Mouse (Mus musculus): ENCODE results near the gene Ifi27l2b. TPM values are rescaled to one million over a fixed set of nuclear protein-coding genes. Genes with fewer than 3 reads are reported as not detected.
A peak's percentile ranks its signal among the peaks of the same experiment; 100 is the strongest.
"Not testable (repeated sequence)": the region's sequence is repeated elsewhere in the genome, so short reads cannot be mapped to it uniquely, and the experiment has no call there.

Ifi27l2b gene
- polyA plus RNA-seq, 1 experiment from 2014 or later: not detected

- H3K4me1 ChIP-seq (replicated peaks; ENCODE audit: control insufficient read depth, insufficient read depth, low read length): no peaks in the 10 kb centered on the region
- H3K27me3 ChIP-seq (ENCODE audit: control insufficient read depth, insufficient read depth, low read depth, low read length): no peaks in the 10 kb centered on the region
- no peak overlapping the region for H3K4me2 ChIP-seq (ENCODE audit: low read depth, low read length)
- H3K27ac ChIP-seq (ENCODE audit: low read length): no peak overlapping the region
- no peak overlapping the region for H3K9ac ChIP-seq (ENCODE audit: low read length)
- H3K4me3 ChIP-seq (ENCODE audit: low read length): no peak overlapping the region
- no peaks in the 10 kb centered on the region for H3K36me3 ChIP-seq (ENCODE audit: control insufficient read depth, insufficient read depth, low read length)
- no peak for ATAC-seq (ENCODE audit: low read depth)
- H3K9me3 ChIP-seq (ENCODE audit: control insufficient read depth, low read length): no peaks in the 10 kb centered on the region
Observed at GRCm38 (mm10) chr12:103453361-103453760, 3.7 kb downstream of the Ifi27l2b start.

- no peak overlapping the region for H3K9ac ChIP-seq (ENCODE audit: low read length)
- ATAC-seq (ENCODE audit: low read depth): no peak
- WGBS: 76% methylated on average over 3 of the region's 3 CpGs
- no peaks in the 10 kb centered on the region for H3K36me3 ChIP-seq (ENCODE audit: control insufficient read depth, insufficient read depth, low read length)
- H3K27ac ChIP-seq (ENCODE audit: low read length): no peak overlapping the region
- no peak overlapping the region for H3K4me2 ChIP-seq (ENCODE audit: low read depth, low read length)
- no peak overlapping the region for H3K4me3 ChIP-seq (ENCODE audit: low read length)
- H3K27me3 ChIP-seq (ENCODE audit: control insufficient read depth, insufficient read depth, low read depth, low read length): no peaks in the 10 kb centered on the region
- H3K9me3 ChIP-seq (ENCODE audit: control insufficient read depth, low read length): no peaks in the 10 kb centered on the region
- H3K4me1 ChIP-seq (replicated peaks; ENCODE audit: control insufficient read depth, insufficient read depth, low read length): no peaks in the 10 kb centered on the region
Observed at GRCm38 (mm10) chr12:103445060-103445459, 12.0 kb downstream of the Ifi27l2b start.

DNA sequence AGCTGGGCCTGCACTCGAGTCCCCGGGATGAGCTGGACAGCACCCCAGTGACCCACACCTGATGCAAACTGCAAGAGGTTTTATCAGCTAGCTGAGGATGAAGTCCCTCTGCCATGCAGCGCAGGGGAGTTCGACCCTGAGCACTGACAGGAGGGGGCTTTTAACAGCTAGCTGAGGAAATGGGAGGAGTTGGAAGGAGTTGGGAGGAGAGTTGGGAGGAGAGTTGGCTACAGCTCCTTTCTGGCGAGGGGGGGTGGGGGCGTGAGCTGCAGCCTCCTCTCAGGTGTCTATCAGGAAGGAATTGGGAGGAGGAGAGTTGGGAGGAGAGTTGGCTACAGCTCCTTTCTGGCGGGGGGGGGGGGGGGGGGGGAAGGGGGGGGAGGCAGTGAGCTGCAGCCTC is 12.8 kb downstream of the Ifi27l2b start:
- not testable (repeated sequence) for H3K4me1 ChIP-seq (replicated peaks; ENCODE audit: control insufficient read depth, insufficient read depth, low read length); H3K27ac ChIP-seq (ENCODE audit: low read length); H3K27me3 ChIP-seq (ENCODE audit: control insufficient read depth, insufficient read depth, low read depth, low read length); H3K9ac ChIP-seq (ENCODE audit: low read length); ATAC-seq (ENCODE audit: low read depth); H3K9me3 ChIP-seq (ENCODE audit: control insufficient read depth, low read length); H3K4me3 ChIP-seq (ENCODE audit: low read length); H3K36me3 ChIP-seq (ENCODE audit: control insufficient read depth, insufficient read depth, low read length); H3K4me2 ChIP-seq (ENCODE audit: low read depth, low read length)
- 25% methylated on average over 5 of the region's 7 CpGs for WGBS

- 43% methylated on average over 3 of the region's 3 CpGs for WGBS
Observed at GRCm38 (mm10) chr12:103443524-103443923, 13.5 kb downstream of the Ifi27l2b start, which contains the start of gene Ifi27l2a. Gene Ifi27l2a (minus strand): TSS chr12:103443680.

DNA sequence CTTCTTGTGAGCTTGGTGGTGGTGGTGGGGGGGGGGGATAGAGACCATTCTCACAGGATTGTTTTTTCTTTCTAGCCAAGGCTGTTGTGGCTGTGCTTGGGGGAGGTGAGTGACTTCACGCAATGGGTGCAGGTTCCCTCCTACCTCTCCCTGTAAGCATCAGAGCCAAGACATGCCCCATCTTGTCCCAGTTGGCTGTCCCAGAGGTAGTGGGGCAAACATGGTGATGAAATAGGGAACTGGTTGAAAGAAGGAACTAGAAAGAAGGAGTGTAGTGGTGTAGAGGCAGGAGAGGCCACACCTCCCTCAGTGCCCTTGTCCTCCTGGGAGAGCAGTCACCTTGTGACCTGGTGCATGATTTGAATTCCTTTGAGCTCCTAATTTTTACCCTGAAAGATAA is 19.4 kb downstream of the Ifi27l2b start:
- H3K9me3 ChIP-seq (ENCODE audit: control insufficient read depth, low read length): no peaks in the 10 kb centered on the region
- H3K27ac ChIP-seq (ENCODE audit: low read length): no peak overlapping the region
- H3K4me3 ChIP-seq (ENCODE audit: low read length): no peak overlapping the region
- H3K27me3 ChIP-seq (ENCODE audit: control insufficient read depth, insufficient read depth, low read depth, low read length): no peaks in the 10 kb centered on the region
- no peak for ATAC-seq (ENCODE audit: low read depth)
- H3K36me3 ChIP-seq (ENCODE audit: control insufficient read depth, insufficient read depth, low read length): no peaks in the 10 kb centered on the region
- 82% methylated on average over 1 of the region's 1 CpGs for WGBS
- H3K4me1 ChIP-seq (replicated peaks; ENCODE audit: control insufficient read depth, insufficient read depth, low read length): no peaks in the 10 kb centered on the region
- no peak overlapping the region for H3K9ac ChIP-seq (ENCODE audit: low read length)
- H3K4me2 ChIP-seq (ENCODE audit: low read depth, low read length): no peak overlapping the region

More at GRCm38 (mm10) chr12:103443524-103443923, 13.5 kb downstream of the Ifi27l2b start, which contains the start of gene Ifi27l2a:
- Histone ChIP-seq H3K27me3 (ENCODE audit: control insufficient read depth, insufficient read depth, low read depth, low read length) (no peaks in the 10 kb centered on the region), H3K9ac (ENCODE audit: low read length) (no peak within 1 kb of the TSS), H3K4me1 (replicated peaks; ENCODE audit: control insufficient read depth, insufficient read depth, low read length) (no peaks in the 10 kb centered on the region), H3K27ac (ENCODE audit: low read length) (no peak within 1 kb of the TSS), H3K36me3 (ENCODE audit: control insufficient read depth, insufficient read depth, low read length) (no peaks in the 10 kb centered on the region), H3K9me3 (ENCODE audit: control insufficient read depth, low read length) (no peaks in the 10 kb centered on the region), H3K4me3 (ENCODE audit: low read length) (no peak within 1 kb of the TSS), H3K4me2 (ENCODE audit: low read depth, low read length) (no peak within 1 kb of the TSS)
- ATAC-seq (ENCODE audit: low read depth): no peak

DNA sequence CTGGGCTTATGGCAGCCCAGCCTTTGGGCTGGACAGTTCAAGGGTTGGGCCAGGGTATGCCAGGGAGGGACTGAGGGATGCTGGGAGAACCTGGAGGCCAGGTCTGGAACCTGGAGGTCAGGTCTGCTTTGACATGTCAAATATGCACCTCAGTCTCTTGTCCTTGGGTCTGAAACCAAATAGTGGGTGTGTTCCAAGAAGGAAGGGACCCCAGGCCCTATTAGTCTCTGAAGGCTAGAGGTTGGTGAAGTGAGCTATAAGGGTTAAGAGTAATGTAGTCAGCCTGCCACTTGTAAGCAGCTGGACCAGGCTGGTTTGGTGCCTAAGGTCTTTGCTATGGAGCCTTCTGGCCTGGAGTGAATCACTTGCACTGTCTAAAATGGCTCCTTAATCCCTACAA is 22.2 kb downstream of the Ifi27l2b start:
- H3K4me1 ChIP-seq (replicated peaks; ENCODE audit: control insufficient read depth, insufficient read depth, low read length): no peaks in the 10 kb centered on the region
- peak overlapping the region; percentile 46 for H3K4me2 ChIP-seq (ENCODE audit: low read depth, low read length)
- H3K27ac ChIP-seq (ENCODE audit: low read length): no peak overlapping the region
- no peak for ATAC-seq (ENCODE audit: low read depth)
- H3K9ac ChIP-seq (ENCODE audit: low read length): no peak overlapping the region
- no peaks in the 10 kb centered on the region for H3K36me3 ChIP-seq (ENCODE audit: control insufficient read depth, insufficient read depth, low read length)
- H3K27me3 ChIP-seq (ENCODE audit: control insufficient read depth, insufficient read depth, low read depth, low read length): no peaks in the 10 kb centered on the region
- no peaks in the 10 kb centered on the region for H3K9me3 ChIP-seq (ENCODE audit: control insufficient read depth, low read length)
- H3K4me3 ChIP-seq (ENCODE audit: low read length): peak overlapping the region; percentile 38

- H3K9me3 ChIP-seq (ENCODE audit: control insufficient read depth, low read length): no peaks in the 10 kb centered on the region
- no peaks in the 10 kb centered on the region for H3K27me3 ChIP-seq (ENCODE audit: control insufficient read depth, insufficient read depth, low read depth, low read length)
- 51% methylated on average over 8 of the region's 8 CpGs for WGBS
- peak within 1 kb of the TSS; percentile 46 for H3K4me2 ChIP-seq (ENCODE audit: low read depth, low read length)
- no peaks in the 10 kb centered on the region for H3K36me3 ChIP-seq (ENCODE audit: control insufficient read depth, insufficient read depth, low read length)
- H3K4me3 ChIP-seq (ENCODE audit: low read length): peak within 1 kb of the TSS; percentile 38
- no peaks in the 10 kb centered on the region for H3K4me1 ChIP-seq (replicated peaks; ENCODE audit: control insufficient read depth, insufficient read depth, low read length)
- H3K27ac ChIP-seq (ENCODE audit: low read length): no peak within 1 kb of the TSS
- ATAC-seq (ENCODE audit: low read depth): peak; percentile 97
- no peak within 1 kb of the TSS for H3K9ac ChIP-seq (ENCODE audit: low read length)
Observed at GRCm38 (mm10) chr12:103433986-103434731, 22.9 kb downstream of the Ifi27l2b start, which contains the start of gene Ifi27. Gene Ifi27 (plus strand): TSS chr12:103434211.

GRCm38 (mm10) chr12:103433430-103433829 is 23.6 kb downstream of the Ifi27l2b start:
- H3K9me3 ChIP-seq (ENCODE audit: control insufficient read depth, low read length): no peaks in the 10 kb centered on the region
- no peak overlapping the region for H3K27ac ChIP-seq (ENCODE audit: low read length)
- no peak overlapping the region for H3K4me2 ChIP-seq (ENCODE audit: low read depth, low read length)
- H3K9ac ChIP-seq (ENCODE audit: low read length): no peak overlapping the region
- no peaks in the 10 kb centered on the region for H3K27me3 ChIP-seq (ENCODE audit: control insufficient read depth, insufficient read depth, low read depth, low read length)
- ATAC-seq (ENCODE audit: low read depth): no peak
- H3K4me3 ChIP-seq (ENCODE audit: low read length): no peak overlapping the region
- no peaks in the 10 kb centered on the region for H3K36me3 ChIP-seq (ENCODE audit: control insufficient read depth, insufficient read depth, low read length)
- 82% methylated on average over 2 of the region's 2 CpGs for WGBS
- no peaks in the 10 kb centered on the region for H3K4me1 ChIP-seq (replicated peaks; ENCODE audit: control insufficient read depth, insufficient read depth, low read length)

DNA sequence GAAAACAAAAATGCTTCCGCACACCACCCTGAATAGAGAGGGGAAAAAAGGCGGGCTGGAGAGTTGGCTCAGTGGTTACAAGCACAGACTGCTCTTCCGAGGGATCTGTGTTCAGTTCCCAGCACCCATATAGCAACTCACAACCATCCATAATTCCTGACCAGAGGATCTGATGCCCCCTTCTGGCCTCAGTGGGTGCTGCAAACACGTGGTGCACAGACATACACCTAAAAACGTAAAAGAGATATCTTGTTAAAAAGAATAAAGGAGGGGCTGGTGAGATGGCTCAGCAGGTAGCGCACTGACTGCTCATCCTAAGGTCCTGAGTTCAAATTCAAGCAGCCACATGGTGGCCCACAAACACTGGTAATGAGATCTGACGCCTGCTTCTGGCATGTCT is 30.3 kb downstream of the Ifi27l2b start:
- H3K27me3 ChIP-seq (ENCODE audit: control insufficient read depth, insufficient read depth, low read depth, low read length): no peaks in the 10 kb centered on the region
- no peak overlapping the region for H3K9ac ChIP-seq (ENCODE audit: low read length)
- no peak overlapping the region for H3K27ac ChIP-seq (ENCODE audit: low read length)
- no peaks in the 10 kb centered on the region for H3K9me3 ChIP-seq (ENCODE audit: control insufficient read depth, low read length)
- ATAC-seq (ENCODE audit: low read depth): no peak
- peaks cover 5% of the 10 kb centered on the region; the same call in 1 of the 2 replicates for H3K36me3 ChIP-seq (ENCODE audit: control insufficient read depth, insufficient read depth, low read length)
- WGBS: 85% methylated on average over 7 of the region's 7 CpGs
- no peak overlapping the region for H3K4me2 ChIP-seq (ENCODE audit: low read depth, low read length)
- peaks cover 24% of the 10 kb centered on the region for H3K4me1 ChIP-seq (replicated peaks; ENCODE audit: control insufficient read depth, insufficient read depth, low read length)
- H3K4me3 ChIP-seq (ENCODE audit: low read length): no peak overlapping the region

All from lung, embryonic 16.5 days (tissue).